Mouse (Mus musculus): ENCODE data around the gene Mdfic. TPM values are rescaled to one million over a fixed set of nuclear protein-coding genes. Genes with fewer than 3 reads are reported as not detected.
A peak's percentile ranks its signal among the peaks of the same experiment; 100 is the strongest.

Mdfic gene
- polyA plus RNA-seq, 1 experiment = 6.0 TPM

- WGBS = 16% methylated on average over 3 of the region's 3 CpGs
- Histone ChIP-seq H3K4me1 (ENCODE audit: control insufficient read depth, insufficient read depth, insufficient read length) (peaks cover 11% of the 10 kb centered on the region), H3K36me3 (ENCODE audit: control insufficient read depth, insufficient read depth, low read length) (no peaks in the 10 kb centered on the region), H3K27me3 (ENCODE audit: control insufficient read depth, insufficient read depth, low read length) (no peaks in the 10 kb centered on the region), H3K27ac (ENCODE audit: insufficient read depth, low read length) (peak overlapping the region; percentile 49; the same call in 1 of the 2 replicates), H3K4me3 (ENCODE audit: extremely low read depth, insufficient read depth, insufficient read length) (no peak overlapping the region)
- TF ChIP-seq POLR2A (IDR thresholded peaks at IDR 0.05; ENCODE audit: low read depth, low read length) = no peak
- TF ChIP-seq CTCF (IDR thresholded peaks at IDR 0.05; ENCODE audit: extremely low read depth, insufficient read depth, insufficient read length, insufficient replicate concordance) = no peak
- DNase-seq (ENCODE audit: low read depth in 1 of 2, low spot score in 2 of 2) = peak in 1 of 2 experiments; percentile 45
Observed at GRCm38 (mm10) chr6:15758394-15758793, 37.9 kb downstream of the Mdfic start.

- Histone ChIP-seq H3K4me1 (ENCODE audit: control insufficient read depth, insufficient read depth, insufficient read length) (peaks cover 9% of the 10 kb centered on the region; the same call in 1 of the 2 replicates), H3K27me3 (ENCODE audit: control insufficient read depth, insufficient read depth, low read length) (no peaks in the 10 kb centered on the region), H3K4me3 (ENCODE audit: extremely low read depth, insufficient read depth, insufficient read length) (no peak overlapping the region), H3K27ac (ENCODE audit: insufficient read depth, low read length) (no peak overlapping the region), H3K36me3 (ENCODE audit: control insufficient read depth, insufficient read depth, low read length) (no peaks in the 10 kb centered on the region)
- DNase-seq (ENCODE audit: low read depth in 1 of 2, low spot score in 2 of 2) = no peak
- no peak for TF ChIP-seq POLR2A (IDR thresholded peaks at IDR 0.05; ENCODE audit: low read depth, low read length)
- TF ChIP-seq CTCF (IDR thresholded peaks at IDR 0.05; ENCODE audit: extremely low read depth, insufficient read depth, insufficient read length, insufficient replicate concordance) = no peak
- whole genome bisulfite sequencing = 97% methylated on average over 6 of the region's 6 CpGs
Observed at GRCm38 (mm10) chr6:15760750-15761149, 40.3 kb downstream of the Mdfic start.

- Histone ChIP-seq H3K36me3 (ENCODE audit: control insufficient read depth, insufficient read depth, low read length) (no peaks in the 10 kb centered on the region), H3K4me1 (ENCODE audit: control insufficient read depth, insufficient read depth, insufficient read length) (0 out of 2 replicates have a peak, but pooled peaks cover 2% of the 10 kb centered on the region), H3K4me3 (ENCODE audit: extremely low read depth, insufficient read depth, insufficient read length) (no peak overlapping the region), H3K27me3 (ENCODE audit: control insufficient read depth, insufficient read depth, low read length) (no peaks in the 10 kb centered on the region), H3K27ac (ENCODE audit: insufficient read depth, low read length) (no peak overlapping the region)
- 47% methylated on average over 7 of the region's 7 CpGs for WGBS
- TF ChIP-seq CTCF (IDR thresholded peaks at IDR 0.05; ENCODE audit: extremely low read depth, insufficient read depth, insufficient read length, insufficient replicate concordance) (no peak), POLR2A (IDR thresholded peaks at IDR 0.05; ENCODE audit: low read depth, low read length) (no peak)
- DNase-seq (ENCODE audit: low read depth in 1 of 2, low spot score in 2 of 2) = no peak
Observed at GRCm38 (mm10) chr6:15764039-15764438, 43.6 kb downstream of the Mdfic start.

- no peaks in the 10 kb centered on the region for H3K4me1 ChIP-seq (ENCODE audit: control insufficient read depth, insufficient read depth, insufficient read length)
- no peak for DNase-seq (ENCODE audit: low read depth in 1 of 2, low spot score in 2 of 2)
- peaks cover 7% of the 10 kb centered on the region for H3K36me3 ChIP-seq (ENCODE audit: control insufficient read depth, insufficient read depth, low read length)
- H3K27me3 ChIP-seq (ENCODE audit: control insufficient read depth, insufficient read depth, low read length) = no peaks in the 10 kb centered on the region
- no peak overlapping the region for H3K4me3 ChIP-seq (ENCODE audit: extremely low read depth, insufficient read depth, insufficient read length)
- H3K27ac ChIP-seq (ENCODE audit: insufficient read depth, low read length) = no peak overlapping the region
- WGBS = 92% methylated on average over 6 of the region's 6 CpGs
- TF ChIP-seq POLR2A (IDR thresholded peaks at IDR 0.05; ENCODE audit: low read depth, low read length) (no peak), CTCF (IDR thresholded peaks at IDR 0.05; ENCODE audit: extremely low read depth, insufficient read depth, insufficient read length, insufficient replicate concordance) (no peak)
Observed at GRCm38 (mm10) chr6:15767460-15767859, 47.0 kb downstream of the Mdfic start.

- DNase-seq (ENCODE audit: low read depth in 1 of 2, low spot score in 2 of 2) = no peak
- Histone ChIP-seq H3K27ac (ENCODE audit: insufficient read depth, low read length) (no peak overlapping the region), H3K4me3 (ENCODE audit: extremely low read depth, insufficient read depth, insufficient read length) (no peak overlapping the region), H3K36me3 (ENCODE audit: control insufficient read depth, insufficient read depth, low read length) (peaks cover 10% of the 10 kb centered on the region), H3K27me3 (ENCODE audit: control insufficient read depth, insufficient read depth, low read length) (no peaks in the 10 kb centered on the region), H3K4me1 (ENCODE audit: control insufficient read depth, insufficient read depth, insufficient read length) (no peaks in the 10 kb centered on the region)
- TF ChIP-seq POLR2A (IDR thresholded peaks at IDR 0.05; ENCODE audit: low read depth, low read length) = no peak
- no peak for TF ChIP-seq CTCF (IDR thresholded peaks at IDR 0.05; ENCODE audit: extremely low read depth, insufficient read depth, insufficient read length, insufficient replicate concordance)
- 86% methylated on average over 8 of the region's 8 CpGs for WGBS
Observed at GRCm38 (mm10) chr6:15770128-15770527, 49.7 kb downstream of the Mdfic start.

- no peaks in the 10 kb centered on the region for H3K4me1 ChIP-seq (ENCODE audit: control insufficient read depth, insufficient read depth, insufficient read length)
- DNase-seq (ENCODE audit: low read depth in 1 of 2, low spot score in 2 of 2) = no peak
- no peaks in the 10 kb centered on the region for H3K27me3 ChIP-seq (ENCODE audit: control insufficient read depth, insufficient read depth, low read length)
- no peak overlapping the region for H3K4me3 ChIP-seq (ENCODE audit: extremely low read depth, insufficient read depth, insufficient read length)
- TF ChIP-seq CTCF (IDR thresholded peaks at IDR 0.05; ENCODE audit: extremely low read depth, insufficient read depth, insufficient read length, insufficient replicate concordance) (no peak), POLR2A (IDR thresholded peaks at IDR 0.05; ENCODE audit: low read depth, low read length) (no peak)
- no peak overlapping the region for H3K27ac ChIP-seq (ENCODE audit: insufficient read depth, low read length)
- WGBS = 92% methylated on average over 3 of the region's 3 CpGs
- peaks cover 5% of the 10 kb centered on the region for H3K36me3 ChIP-seq (ENCODE audit: control insufficient read depth, insufficient read depth, low read length)
Observed at GRCm38 (mm10) chr6:15777070-15777469, 56.6 kb downstream of the Mdfic start.

GRCm38 (mm10) chr6:15780127-15780526, 59.7 kb downstream of the Mdfic start:
- Histone ChIP-seq H3K27ac (ENCODE audit: insufficient read depth, low read length) (no peak overlapping the region), H3K27me3 (ENCODE audit: control insufficient read depth, insufficient read depth, low read length) (no peaks in the 10 kb centered on the region), H3K4me1 (ENCODE audit: control insufficient read depth, insufficient read depth, insufficient read length) (no peaks in the 10 kb centered on the region), H3K4me3 (ENCODE audit: extremely low read depth, insufficient read depth, insufficient read length) (no peak overlapping the region), H3K36me3 (ENCODE audit: control insufficient read depth, insufficient read depth, low read length) (no peaks in the 10 kb centered on the region)
- TF ChIP-seq CTCF (IDR thresholded peaks at IDR 0.05; ENCODE audit: extremely low read depth, insufficient read depth, insufficient read length, insufficient replicate concordance) = no peak
- TF ChIP-seq POLR2A (IDR thresholded peaks at IDR 0.05; ENCODE audit: low read depth, low read length) = no peak
- DNase-seq (ENCODE audit: low read depth in 1 of 2, low spot score in 2 of 2) = no peak
